In the genomic region with DNA sequence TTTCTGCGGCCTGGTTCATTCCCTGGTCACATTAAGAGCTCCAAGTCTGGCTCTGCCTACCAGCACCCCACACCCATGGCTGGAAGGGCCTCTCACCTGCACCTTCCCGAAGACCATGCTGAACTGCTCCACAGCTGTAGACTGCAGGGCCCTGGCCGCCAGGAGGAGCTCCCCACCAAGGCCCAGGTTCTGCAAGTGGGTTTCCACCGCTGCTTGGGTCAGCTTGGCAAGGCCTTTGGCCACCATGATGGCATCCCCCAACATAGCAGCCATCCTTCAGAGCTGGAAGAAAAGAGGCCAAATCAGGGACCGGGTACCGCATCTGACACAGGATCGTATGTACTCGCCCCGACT, we compare ENCODE assay signal across 23 mouse cellular contexts. TPM values are rescaled to one million over a fixed set of nuclear protein-coding genes. Genes with fewer than 3 reads are reported as not detected.
DNase-seq lines count a peak whose midpoint lies in the region; ATAC-seq and TF ChIP-seq lines count a peak whose summit lies in the region.
"Had no signal": no experiment of that assay in that cellular context is flagged by ENCODE, and none has a peak within 500 bp of the region (broad histone marks: within the 10 kb centered on the region; RNA-seq: fewer than 3 reads in every experiment).

No protein-coding gene starts in this region.

- H3K9ac ChIP-seq in kidney, embryonic 16.5 days (replicated peaks; ENCODE audit: low read length), result no peak overlapping the region
- H3K9ac ChIP-seq in intestine, postnatal 0 days (ENCODE audit: low read depth, low read length), result no peak overlapping the region
- H3K9ac ChIP-seq in forebrain, embryonic 14.5 days (ENCODE audit: low read length), result no peak overlapping the region
- H3K9ac ChIP-seq: embryonic facial prominence, embryonic 13.5 days; heart, embryonic 13.5 days; lung, embryonic 15.5 days; midbrain, embryonic 15.5 days had no signal

- H3K4me2 ChIP-seq in kidney, embryonic 16.5 days (replicated peaks; ENCODE audit: low read depth, low read length), result no peak overlapping the region
- no peak overlapping the region for H3K4me2 ChIP-seq in intestine, postnatal 0 days (replicated peaks; ENCODE audit: low read depth)
- H3K4me2 ChIP-seq in forebrain, embryonic 14.5 days (ENCODE audit: low read length), result no peak overlapping the region
- H3K4me2 ChIP-seq: embryonic facial prominence, embryonic 13.5 days; heart, embryonic 13.5 days; lung, embryonic 15.5 days; midbrain, embryonic 15.5 days had no signal

- no peak overlapping the region for H3K27ac ChIP-seq in kidney, embryonic 16.5 days (ENCODE audit: low read length)
- peak overlapping the region; percentile 66 for H3K27ac ChIP-seq in intestine, postnatal 0 days (ENCODE audit: low read depth, low read length)
- H3K27ac ChIP-seq in forebrain, embryonic 14.5 days (ENCODE audit: low read depth, low read length), result no peak overlapping the region
- H3K27ac ChIP-seq: embryonic facial prominence, embryonic 13.5 days; heart, embryonic 13.5 days; left cerebral cortex, adult 2 months; lung, embryonic 15.5 days; midbrain, embryonic 15.5 days had no signal

- no peak overlapping the region for H3K4me3 ChIP-seq in kidney, embryonic 16.5 days (ENCODE audit: low read length)
- H3K4me3 ChIP-seq in C2C12 (ENCODE audit: insufficient read depth, poor library complexity, severe bottlenecking), result no peak overlapping the region
- H3K4me3 ChIP-seq in intestine, postnatal 0 days (ENCODE audit: low read depth, low read length), result no peak overlapping the region
- H3K4me3 ChIP-seq in forebrain, embryonic 14.5 days (ENCODE audit: low read depth, low read length), result no peak overlapping the region
- H3K4me3 ChIP-seq: embryonic facial prominence, embryonic 13.5 days; heart, embryonic 13.5 days; left cerebral cortex, adult 2 months; lung, embryonic 15.5 days; midbrain, embryonic 15.5 days; myocyte had no signal

- no peaks in the 10 kb centered on the region for H3K79me3 ChIP-seq in C2C12 (ENCODE audit: low read depth)

- H3K27me3 ChIP-seq in kidney, embryonic 16.5 days (ENCODE audit: insufficient read depth, low read length), result no peaks in the 10 kb centered on the region
- H3K27me3 ChIP-seq in C2C12 (ENCODE audit: control insufficient read depth, insufficient read depth, insufficient read length), result peaks cover 18% of the 10 kb centered on the region
- no peaks in the 10 kb centered on the region for H3K27me3 ChIP-seq in intestine, postnatal 0 days (replicated peaks; ENCODE audit: control insufficient read depth, insufficient read depth, low read length)
- no peaks in the 10 kb centered on the region for H3K27me3 ChIP-seq in forebrain, embryonic 14.5 days (replicated peaks; ENCODE audit: control insufficient read depth, insufficient read depth, low read length)
- H3K27me3 ChIP-seq: embryonic facial prominence, embryonic 13.5 days; heart, embryonic 13.5 days; lung, embryonic 15.5 days; midbrain, embryonic 15.5 days had no signal

- no peak overlapping the region for H3ac ChIP-seq in C2C12 (ENCODE audit: control insufficient read depth, insufficient read length, low read depth)

- no peaks in the 10 kb centered on the region for H3K79me2 ChIP-seq in C2C12 (ENCODE audit: control insufficient read depth, insufficient read depth)

- no peaks in the 10 kb centered on the region for H3K4me1 ChIP-seq in kidney, embryonic 16.5 days (ENCODE audit: insufficient read depth, low read length)
- H3K4me1 ChIP-seq in intestine, postnatal 0 days (replicated peaks; ENCODE audit: control insufficient read depth, insufficient read depth, low read length), result peaks cover 23% of the 10 kb centered on the region; the same call in 1 of the 2 replicates
- H3K4me1 ChIP-seq in forebrain, embryonic 14.5 days (ENCODE audit: control insufficient read depth, insufficient read depth, low read length), result no peaks in the 10 kb centered on the region
- H3K4me1 ChIP-seq: embryonic facial prominence, embryonic 13.5 days; lung, embryonic 15.5 days; midbrain, embryonic 15.5 days had no signal

- peak; percentile 10 for DNase-seq in adrenal gland, postnatal 10 days
- DNase-seq in adrenal gland, adult 18-20 months (ENCODE audit: low spot score in 2 of 2), result no peak
- DNase-seq in kidney, postnatal 10 days, result peak; percentile 11
- no peak for DNase-seq in forebrain, embryonic 14.5 days (ENCODE audit: low spot score)
- DNase-seq: adrenal gland, adult 2 months; cerebellum, adult 8-10 months; heart, postnatal 4 days; kidney, adult 18-20 months; thymus, adult 18-20 months; thymus, postnatal 4 days had no signal

- ATAC-seq in kidney, embryonic 16.5 days (ENCODE audit: low FRiP score, low TSS enrichment), result no peak
- ATAC-seq in intestine, postnatal 0 days, result no peak
- no peak for ATAC-seq in megakaryocyte progenitor cell, adult 5-6 weeks (replicated peaks; ENCODE audit: poor library complexity)
- no peak for ATAC-seq in forebrain, embryonic 14.5 days
- ATAC-seq: CD4-positive, CD25-positive, alpha-beta regulatory T cell, adult 4 months; forebrain, embryonic 16.5 days; hindbrain, embryonic 16.5 days; midbrain, embryonic 15.5 days had no signal

- no peaks in the 10 kb centered on the region for H3K36me3 ChIP-seq in kidney, embryonic 16.5 days (ENCODE audit: insufficient read depth, low read length)
- H3K36me3 ChIP-seq in C2C12 (ENCODE audit: control insufficient read depth, insufficient read depth), result no peaks in the 10 kb centered on the region
- H3K36me3 ChIP-seq in intestine, postnatal 0 days (ENCODE audit: control insufficient read depth, insufficient read depth), result peaks cover 10% of the 10 kb centered on the region; the same call in 1 of the 2 replicates
- no peaks in the 10 kb centered on the region for H3K36me3 ChIP-seq in forebrain, embryonic 14.5 days (ENCODE audit: control insufficient read depth, insufficient read depth, low read length)
- H3K36me3 ChIP-seq: embryonic facial prominence, embryonic 13.5 days; heart, embryonic 13.5 days; lung, embryonic 15.5 days; midbrain, embryonic 15.5 days had no signal

- WGBS in kidney, embryonic 16.5 days, result 90% methylated on average over 9 of the region's 9 CpGs
- 88% methylated on average over 9 of the region's 9 CpGs for WGBS in intestine, postnatal 0 days
- 83% methylated on average over 9 of the region's 9 CpGs for WGBS in forebrain, embryonic 14.5 days

- H3K9me3 ChIP-seq in kidney, embryonic 16.5 days (ENCODE audit: low read length), result no peaks in the 10 kb centered on the region
- no peaks in the 10 kb centered on the region for H3K9me3 ChIP-seq in intestine, postnatal 0 days (ENCODE audit: control insufficient read depth)
- H3K9me3 ChIP-seq in forebrain, embryonic 14.5 days (replicated peaks; ENCODE audit: control insufficient read depth, low read length), result no peaks in the 10 kb centered on the region
- H3K9me3 ChIP-seq: embryonic facial prominence, embryonic 13.5 days; heart, embryonic 13.5 days; lung, embryonic 15.5 days; midbrain, embryonic 15.5 days had no signal

- peak; percentile 28 for TF ChIP-seq CTCF in C2C12 (IDR thresholded peaks at IDR 0.05; ENCODE audit: control insufficient read depth, insufficient read depth, insufficient read length)
- TF ChIP-seq CTCF in intestine, postnatal 0 days (IDR thresholded peaks at IDR 0.05; ENCODE audit: low read depth), result peak; percentile 58

TF ChIP-seq in C2C12, 6 proteins besides CTCF, POLR2A, EP300 and RAD21:
- TF ChIP-seq MYOD1 (IDR thresholded peaks at IDR 0.05; ENCODE audit: control insufficient read depth, insufficient read length, low read depth) (no peak), USF1 (IDR thresholded peaks at IDR 0.05; ENCODE audit: low read depth) (no peak), MAX (IDR thresholded peaks at IDR 0.05) (no peak), FOSL1 (IDR thresholded peaks at IDR 0.05; ENCODE audit: insufficient read depth, low read length, poor library complexity, severe bottlenecking) (no peak), CEBPB (IDR thresholded peaks at IDR 0.05; ENCODE audit: low read depth) (no peak), MYOG (IDR thresholded peaks at IDR 0.05; ENCODE audit: control insufficient read depth, extremely low read depth, insufficient read length) (no peak)

RNA-seq across cellular contexts. Expression of a gene that starts 17.5 kb away (rescaled TPM):
- total RNA-seq in adrenal gland, postnatal 10 days (2021), result 1,000 to 10,000 TPM; 1,138 to 1,532 TPM
- 100 to 1,000 TPM; 319 to 568 TPM for total RNA-seq in adrenal gland, adult 18-20 months (2021)
- 17.7 and 21.8 TPM in 2 replicates for polyA plus RNA-seq in kidney, embryonic 16.5 days (2015; fragmentation: Nextera tagmentation; extraction: Ambion mirVana)
- polyA plus RNA-seq in C2C12 (2012; fragmentation: generic; extraction: Trizol), result 0.21 TPM
- 28.6 and 29.7 TPM in 2 replicates for polyA plus RNA-seq in intestine, postnatal 0 days (2015; fragmentation: Nextera tagmentation; extraction: Ambion mirVana)
- total RNA-seq in megakaryocyte progenitor cell, adult 5-6 weeks (2015), result 1.3 and 2.6 TPM in 2 replicates
- 7.2 and 8.9 TPM in 2 replicates for total RNA-seq in megakaryocyte progenitor cell, adult 5-6 weeks (2017)
- polyA plus RNA-seq in forebrain, embryonic 14.5 days (2014; fragmentation: Nextera tagmentation; extraction: Ambion mirVana), result 2.0 and 3.7 TPM in 2 replicates

Comparison
In these comparisons a context has a peak if more than half of its experiments do, and no peak if none do; other contexts are left out.
1. DNase-seq: peak in adrenal gland, postnatal 10 days (single experiment) and kidney, postnatal 10 days (single experiment); none in adrenal gland, adult 18-20 months (0 of 2) and forebrain, embryonic 14.5 days (single experiment).